Mouse (Mus musculus) C2C12 (cell line): Measurements from ENCODE around the gene Radil. TPM values are rescaled to one million over a fixed set of nuclear protein-coding genes. Genes with fewer than 3 reads are reported as not detected.

Source experiments
- H3K27me3 ChIP-seq: one replicate; pipeline ENCODE4 v1.6.1; 2011; ENCODE audit not compliant: control insufficient read depth, insufficient read depth, insufficient read length
- H3K36me3 ChIP-seq: one replicate; pipeline ENCODE4 v1.6.1; 2011; ENCODE audit not compliant: control insufficient read depth, insufficient read depth
- H3K4me3 ChIP-seq: one replicate; pipeline ENCODE4 v1.5.1; 2011; ENCODE audit warnings: mild to moderate bottlenecking, control low read depth; ENCODE audit not compliant: poor library complexity, insufficient read depth, severe bottlenecking
- H3K79me2 ChIP-seq: one replicate; pipeline ENCODE4 v1.6.1; 2011; ENCODE audit not compliant: control insufficient read depth, insufficient read depth
- H3K79me3 ChIP-seq: one replicate; pipeline ENCODE4 v1.6.1; 2011; ENCODE audit warnings: low read depth, control low read depth
- H3ac ChIP-seq: one replicate; pipeline ENCODE3; 2011; ENCODE audit warnings: low read depth; ENCODE audit not compliant: control insufficient read depth, insufficient read length
- CEBPB ChIP-seq: IDR thresholded peaks from one replicate; pipeline ENCODE4 v1.6.1; 2011; ENCODE audit warnings: low read depth, mild to moderate bottlenecking, control low read depth, moderate library complexity
- CTCF ChIP-seq: IDR thresholded peaks from one replicate; pipeline ENCODE4 v1.5.1; 2011; ENCODE audit not compliant: control insufficient read depth, insufficient read depth, insufficient read length
- FOSL1 ChIP-seq: IDR thresholded peaks from one replicate; pipeline ENCODE4 v1.8.0; 2011; ENCODE audit warnings: mild to moderate bottlenecking, low read length; ENCODE audit not compliant: poor library complexity, insufficient read depth, severe bottlenecking
- MAX ChIP-seq: IDR thresholded peaks from one replicate; pipeline ENCODE4 v1.6.1; 2011; ENCODE audit warnings: mild to moderate bottlenecking, control low read depth
- MYOD1 ChIP-seq: IDR thresholded peaks from one replicate; pipeline ENCODE4 v1.6.1; 2011; ENCODE audit warnings: low read depth; ENCODE audit not compliant: control insufficient read depth, insufficient read length
- MYOG ChIP-seq: IDR thresholded peaks from one replicate; pipeline ENCODE4 v1.6.1; 2011; ENCODE audit not compliant: control insufficient read depth, insufficient read length; ENCODE audit errors: extremely low read depth
- USF1 ChIP-seq: IDR thresholded peaks from one replicate; pipeline ENCODE4 v1.6.1; 2011; ENCODE audit warnings: low read depth, mild to moderate bottlenecking, control low read depth, moderate library complexity
- polyA plus RNA-seq: library from polyadenylated mRNA; unstranded; fragments of >200 nt; fragmentation: generic; extraction: Trizol; gene quantifications from one replicate; pipeline ENCODE4 v1.2.1, GENCODE M21; 2012; ENCODE audit warnings: missing spikeins

Gene Radil
- polyA plus RNA-seq, 1 experiment: 2.5 TPM

DNA sequence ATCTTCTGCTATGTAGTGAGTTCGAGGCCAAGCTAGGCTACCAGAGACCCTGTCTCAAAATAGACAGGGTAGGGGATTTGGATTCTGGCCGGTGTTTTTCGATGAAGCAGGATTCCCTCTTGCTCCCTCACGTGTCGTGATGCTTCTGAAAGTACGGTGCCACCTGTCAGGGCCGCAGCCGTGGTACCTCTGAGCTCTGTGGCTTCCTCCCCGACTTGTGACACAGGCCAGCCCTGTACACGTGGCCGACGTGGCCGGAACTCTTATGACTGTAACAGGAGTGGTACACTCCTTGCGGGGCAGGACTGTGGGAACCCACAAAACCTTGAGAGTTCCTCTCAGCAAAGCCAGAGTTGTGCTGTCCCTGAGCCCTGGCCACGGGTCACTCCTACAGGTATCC is 115.2 kb downstream of the Radil start:
- peaks cover 15% of the 10 kb centered on the region for H3K79me2 ChIP-seq
- no peaks in the 10 kb centered on the region for H3K27me3 ChIP-seq
- no peak overlapping the region for H3ac ChIP-seq
- TF ChIP-seq CEBPB (no peak), FOSL1 (no peak), MYOD1 (no peak), USF1 (no peak), CTCF (no peak), MYOG (no peak), MAX (no peak)
- no peaks in the 10 kb centered on the region for H3K79me3 ChIP-seq
- no peak overlapping the region for H3K4me3 ChIP-seq
- peaks cover 5% of the 10 kb centered on the region for H3K36me3 ChIP-seq

Other genes starting within 250 kb of the Radil start
- 8.2 TPM for gene Foxk1, start 149.6 kb downstream of the Radil start, polyA plus RNA-seq
- 6.6 TPM for gene Ap5z1, start 87.2 kb downstream of the Radil start, polyA plus RNA-seq
- 0.07 TPM for gene Papolb, start 21.0 kb downstream of the Radil start, polyA plus RNA-seq
- gene Mmd2, start 57.7 kb upstream of the Radil start, polyA plus RNA-seq: not detected
- gene Wipi2, start 76.6 kb upstream of the Radil start, polyA plus RNA-seq: 36.0 TPM
- gene Slc29a4, start 141.4 kb upstream of the Radil start, polyA plus RNA-seq: 0.05 TPM